ENCODE assay signal across 13 mouse cellular contexts in the genomic region with DNA sequence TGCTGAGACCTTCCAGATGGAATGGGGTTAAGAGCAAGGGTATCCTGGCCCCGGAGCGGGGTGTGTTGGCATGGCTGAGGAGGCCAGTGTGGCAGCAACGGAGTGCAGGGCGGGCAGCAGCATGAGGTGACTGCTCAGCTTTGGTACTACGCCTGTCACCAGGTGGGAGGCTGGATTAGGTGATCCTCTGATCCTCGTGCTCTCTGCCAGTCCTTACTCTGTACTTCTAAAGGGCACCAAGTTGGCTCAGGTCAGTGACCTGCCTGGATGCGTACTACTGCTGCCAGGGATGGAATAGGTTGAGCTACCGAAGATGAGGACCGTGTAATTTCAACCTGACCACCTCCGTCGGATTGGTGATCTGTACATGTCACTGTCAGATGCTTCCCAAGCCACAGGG.
A peak's percentile ranks its signal among the peaks of the same experiment; 100 is the strongest.
DNase-seq lines count a peak whose midpoint lies in the region; ATAC-seq and TF ChIP-seq lines count a peak whose summit lies in the region.
"Had no signal": no experiment of that assay in that cellular context is flagged by ENCODE, and none has a peak within 500 bp of the region (broad histone marks: within the 10 kb centered on the region; RNA-seq: fewer than 3 reads in every experiment).

No protein-coding gene starts in this region.

- H3K4me3 ChIP-seq in forebrain, embryonic 10.5 days: no peak overlapping the region
- H3K4me3 ChIP-seq in forebrain, embryonic 12.5 days (replicated peaks): no peak overlapping the region
- no peak overlapping the region for H3K4me3 ChIP-seq in liver, adult 2 months (ENCODE audit: insufficient read depth, low read depth, low read length)
- H3K4me3 ChIP-seq in kidney, postnatal 0 days (replicated peaks; ENCODE audit: low read depth, low read length): no peak overlapping the region
- H3K4me3 ChIP-seq: heart, embryonic 15.5 days; megakaryocyte, embryonic 14.5 days had no signal

- H3K27ac ChIP-seq in forebrain, embryonic 10.5 days: peak overlapping the region; percentile 32; the same call in 1 of the 2 replicates
- no peak overlapping the region for H3K27ac ChIP-seq in forebrain, embryonic 12.5 days
- H3K27ac ChIP-seq in liver, adult 2 months (replicated peaks; ENCODE audit: insufficient read depth, low read depth, low read length): peak overlapping the region; percentile 79
- peak overlapping the region; percentile 95 for H3K27ac ChIP-seq in kidney, postnatal 0 days

- ATAC-seq in forebrain, embryonic 12.5 days (ENCODE audit: low FRiP score): no peak
- ATAC-seq in kidney, postnatal 0 days (replicated peaks; ENCODE audit: low FRiP score, low read depth): peak; percentile 22
- ATAC-seq: hindbrain, embryonic 16.5 days had no signal

- peaks cover 2% of the 10 kb centered on the region; the same call in 1 of the 2 replicates for H3K36me3 ChIP-seq in forebrain, embryonic 10.5 days (replicated peaks)
- H3K36me3 ChIP-seq in forebrain, embryonic 12.5 days (replicated peaks): no peaks in the 10 kb centered on the region
- no peaks in the 10 kb centered on the region for H3K36me3 ChIP-seq in liver, adult 2 months (ENCODE audit: control insufficient read depth, insufficient read depth, low read length)
- H3K36me3 ChIP-seq in kidney, postnatal 0 days (ENCODE audit: insufficient read depth, low read length): no peaks in the 10 kb centered on the region
- H3K36me3 ChIP-seq: heart, embryonic 15.5 days had no signal

- H3K4me1 ChIP-seq in forebrain, embryonic 10.5 days: peaks cover 57% of the 10 kb centered on the region
- H3K4me1 ChIP-seq in forebrain, embryonic 12.5 days: peaks cover 33% of the 10 kb centered on the region
- peaks cover 28% of the 10 kb centered on the region for H3K4me1 ChIP-seq in liver, adult 2 months (ENCODE audit: control insufficient read depth, insufficient read depth, low read length)
- H3K4me1 ChIP-seq in kidney, postnatal 0 days (replicated peaks; ENCODE audit: insufficient read depth, low read length): peaks cover 41% of the 10 kb centered on the region

- no peak overlapping the region for H3K4me2 ChIP-seq in forebrain, embryonic 12.5 days
- peak overlapping the region; percentile 17; the same call in 1 of the 2 replicates for H3K4me2 ChIP-seq in kidney, postnatal 0 days (ENCODE audit: low read length)
- H3K4me2 ChIP-seq: heart, embryonic 15.5 days had no signal

- no peak for DNase-seq in forebrain, embryonic 10.5 days (ENCODE audit: extremely low spot score, low spot score)
- DNase-seq in liver, adult 2 months (ENCODE audit: extremely low read depth, low read depth, low spot score): peak; percentile 85
- DNase-seq in liver: no peak
- DNase-seq in kidney, postnatal 0 days (ENCODE audit: low spot score): no peak
- peak; percentile 89 for DNase-seq in skeletal muscle tissue, adult 2 months (ENCODE audit: low read depth, low spot score)
- no peak for DNase-seq in thymus, adult 18-20 months
- DNase-seq in adrenal gland, postnatal 10 days: no peak
- DNase-seq: B cell, adult 2 months; layer of hippocampus, postnatal 36 days had no signal

- H3K9ac ChIP-seq in forebrain, embryonic 12.5 days: no peak overlapping the region
- H3K9ac ChIP-seq in liver, adult 2 months (ENCODE audit: low read depth, low read length): peak overlapping the region; percentile 31
- no peak overlapping the region for H3K9ac ChIP-seq in kidney, postnatal 0 days (ENCODE audit: low read depth, low read length)
- H3K9ac ChIP-seq: heart, embryonic 15.5 days had no signal

- WGBS in forebrain, embryonic 10.5 days: 85% methylated on average over 11 of the region's 11 CpGs
- 87% methylated on average over 11 of the region's 11 CpGs for WGBS in forebrain, embryonic 12.5 days
- 39% methylated on average over 11 of the region's 11 CpGs for WGBS in liver, adult 2 months
- 54% methylated on average over 11 of the region's 11 CpGs for WGBS in kidney, postnatal 0 days

- H3K9me3 ChIP-seq in forebrain, embryonic 10.5 days: no peaks in the 10 kb centered on the region
- no peaks in the 10 kb centered on the region for H3K9me3 ChIP-seq in forebrain, embryonic 12.5 days
- H3K9me3 ChIP-seq in kidney, postnatal 0 days (replicated peaks; ENCODE audit: low read length): no peaks in the 10 kb centered on the region
- H3K9me3 ChIP-seq: heart, embryonic 15.5 days; megakaryocyte, embryonic 14.5 days had no signal

- no peak for TF ChIP-seq POLR2A in liver, adult 2 months (IDR thresholded peaks at IDR 0.05; ENCODE audit: extremely low read depth, insufficient read depth, low read length)

- TF ChIP-seq CTCF in liver, adult 2 months (IDR thresholded peaks at IDR 0.05; ENCODE audit: low read depth, low read length): no peak
- TF ChIP-seq CTCF in kidney, postnatal 0 days (IDR thresholded peaks at IDR 0.05; ENCODE audit: low read depth): no peak

- no peaks in the 10 kb centered on the region; the same call in 1 of the 2 replicates for H3K79me2 ChIP-seq in liver, adult 2 months (ENCODE audit: control insufficient read depth, insufficient read depth, low read length)

- H3K27me3 ChIP-seq in forebrain, embryonic 10.5 days (ENCODE audit: poor library complexity, severe bottlenecking): 0 out of 2 replicates have a peak, but pooled peaks cover 5% of the 10 kb centered on the region
- peaks cover 4% of the 10 kb centered on the region; the same call in 1 of the 2 replicates for H3K27me3 ChIP-seq in forebrain, embryonic 12.5 days
- no peaks in the 10 kb centered on the region for H3K27me3 ChIP-seq in liver, adult 2 months (ENCODE audit: control insufficient read depth, insufficient read depth, low read length)
- H3K27me3 ChIP-seq in kidney, postnatal 0 days (ENCODE audit: insufficient read depth, low read length): no peaks in the 10 kb centered on the region
- H3K27me3 ChIP-seq: heart, embryonic 15.5 days had no signal

Comparison
In these comparisons a context has a peak if more than half of its experiments do, and no peak if none do; other contexts are left out.
1. DNase-seq: peak in liver, adult 2 months (single experiment) and skeletal muscle tissue, adult 2 months (single experiment); none in forebrain, embryonic 10.5 days (single experiment), liver (single experiment), kidney, postnatal 0 days (single experiment), thymus, adult 18-20 months (0 of 2) and adrenal gland, postnatal 10 days (single experiment).